Mouse (Mus musculus) CH12.LX (cell line): ENCODE measurements around the gene Rdh16. TPM values are rescaled to one million over a fixed set of nuclear protein-coding genes. Genes with fewer than 3 reads are reported as not detected.

Experiments used
- DNase-seq: peaks from one replicate; pipeline ENCODE4 v3.0.0-alpha.2; 2013; ENCODE audit errors: extremely low read depth
- H3K27ac ChIP-seq: 2 replicates; pipeline ENCODE4 v1.5.1; 2012; ENCODE audit warnings: low read depth, mild to moderate bottlenecking, control low read depth, moderate library complexity; ENCODE audit not compliant: insufficient read depth
- H3K27me3 ChIP-seq: replicated peaks from 2 replicates; pipeline ENCODE3; 2012; ENCODE audit warnings: inconsistent platforms
- H3K36me3 ChIP-seq, 2 experiments: replicated peaks in 1 of 2; 2 replicates each; pipeline versions ENCODE3 to v1.6.1; 2012; ENCODE audit warnings: inconsistent platforms in 1 of 2, low read length in 1 of 2, mild to moderate bottlenecking in 1 of 2, mixed read lengths in 1 of 2, moderate library complexity in 1 of 2; ENCODE audit not compliant: control insufficient read depth in 1 of 2, insufficient read depth in 1 of 2
- H3K4me1 ChIP-seq, 2 experiments: 2 replicates each; pipeline ENCODE4 v1.6.1; 2012; ENCODE audit warnings: inconsistent platforms in 1 of 2, moderate library complexity in 1 of 2; ENCODE audit not compliant: insufficient read depth in 2 of 2, control insufficient read depth in 1 of 2
- H3K4me2 ChIP-seq: 2 replicates; pipeline ENCODE4 v1.6.1; 2012; ENCODE audit warnings: low read depth, mild to moderate bottlenecking, control low read depth; ENCODE audit not compliant: poor library complexity, insufficient read depth, severe bottlenecking
- H3K4me3 ChIP-seq, 3 experiments: fragments of 150-350 bp in 1 of 3; sonication (generic) in 1 of 3; replicated peaks in 1 of 3; 2 replicates each; pipeline versions ENCODE3 to v1.5.1; 2011 to 2012; ENCODE audit warnings: low read depth in 2 of 3, low read length in 2 of 3, mild to moderate bottlenecking in 2 of 3, moderate library complexity in 2 of 3, control low read depth in 1 of 3, improper control_type of control experiment in 1 of 3, inconsistent platforms in 1 of 3, mixed read lengths in 1 of 3; ENCODE audit not compliant: poor library complexity in 1 of 3
- H3K79me2 ChIP-seq: replicated peaks from 2 replicates; pipeline ENCODE4 v1.6.1; 2012; ENCODE audit warnings: mild to moderate bottlenecking, moderate library complexity; ENCODE audit not compliant: control insufficient read depth, poor library complexity, insufficient read depth, severe bottlenecking; ENCODE audit errors: extremely low read depth
- H3K9ac ChIP-seq: 2 replicates; pipeline ENCODE4 v1.6.1; 2012; ENCODE audit warnings: low read depth, mild to moderate bottlenecking, control low read depth, moderate library complexity; ENCODE audit not compliant: insufficient read depth
- H3K9me3 ChIP-seq: replicated peaks from 2 replicates; pipeline ENCODE3; 2012; ENCODE audit warnings: low read length, inconsistent platforms, mixed read lengths
- BHLHE40 ChIP-seq: IDR thresholded peaks from 2 replicates; pipeline ENCODE4 v1.6.1; 2011; ENCODE audit warnings: mild to moderate bottlenecking, low read depth, low read length, improper control_type of control experiment
- CTCF ChIP-seq, 2 experiments: IDR thresholded peaks in 1 of 2; conservative IDR thresholded peaks in 1 of 2; 2 replicates each; pipeline ENCODE4 v1.5.1; 2011 to 2012; ENCODE audit warnings: low read depth in 2 of 2, low read length in 2 of 2, improper control_type of control experiment in 1 of 2, inconsistent platforms in 1 of 2, mild to moderate bottlenecking in 1 of 2, moderate library complexity in 1 of 2
- GABPA ChIP-seq: IDR thresholded peaks from 2 replicates; pipeline ENCODE4 v1.6.1; 2012; ENCODE audit warnings: low read depth, low read length, improper control_type of control experiment, inconsistent platforms; ENCODE audit not compliant: insufficient replicate concordance
- HCFC1 ChIP-seq: IDR thresholded peaks from 2 replicates; pipeline ENCODE4 v1.6.1; 2012; ENCODE audit warnings: low read depth, mild to moderate bottlenecking, inconsistent platforms, low read length, improper control_type of control experiment
- JUND ChIP-seq: conservative IDR thresholded peaks from 2 replicates; pipeline ENCODE4 v1.6.1; 2011; ENCODE audit warnings: low read depth, low read length, improper control_type of control experiment
- MAX ChIP-seq: IDR thresholded peaks from 2 replicates; pipeline ENCODE4 v1.6.1; 2011; ENCODE audit warnings: low read length, improper control_type of control experiment
- MEF2A ChIP-seq: IDR thresholded peaks from 2 replicates; pipeline ENCODE4 v1.6.1; 2014; ENCODE audit warnings: low read depth, mild to moderate bottlenecking, inconsistent platforms, low read length, improper control_type of control experiment, borderline replicate concordance
- MYC ChIP-seq: IDR thresholded peaks from 2 replicates; pipeline ENCODE4 v1.6.1; 2011; ENCODE audit warnings: low read depth, mild to moderate bottlenecking, improper control_type of control experiment, low read length
- NRF1 ChIP-seq: IDR thresholded peaks from 2 replicates; pipeline ENCODE4 v1.6.1; 2014; ENCODE audit warnings: low read depth, mild to moderate bottlenecking, inconsistent platforms, low read length, improper control_type of control experiment, moderate library complexity
- PAX5 ChIP-seq: IDR thresholded peaks from 2 replicates; pipeline ENCODE4 v1.6.1; 2012; ENCODE audit warnings: low read length, inconsistent platforms, mixed read lengths
- RAD21 ChIP-seq: IDR thresholded peaks from 2 replicates; pipeline ENCODE4 v1.6.1; 2011; ENCODE audit warnings: low read depth, mild to moderate bottlenecking, low read length, improper control_type of control experiment, moderate library complexity
- SMC3 ChIP-seq: IDR thresholded peaks from 2 replicates; pipeline ENCODE4 v1.6.1; 2011; ENCODE audit warnings: low read depth, low read length, improper control_type of control experiment
- TBP ChIP-seq: conservative IDR thresholded peaks from 2 replicates; pipeline ENCODE4 v1.6.1; 2011; ENCODE audit warnings: low read depth, low read length, improper control_type of control experiment
- UBTF ChIP-seq: IDR thresholded peaks from 2 replicates; pipeline ENCODE4 v1.6.1; 2012; ENCODE audit warnings: low read depth, mild to moderate bottlenecking, inconsistent platforms, low read length, improper control_type of control experiment, moderate library complexity
- ZMIZ1 ChIP-seq: IDR thresholded peaks from 2 replicates; pipeline ENCODE4 v1.6.1; 2012; ENCODE audit warnings: low read depth, mild to moderate bottlenecking, inconsistent platforms, low read length, improper control_type of control experiment
- dilution Hi-C: fragments of 300-500 bp; cut with MboI; formaldehyde crosslinking; loops from 2 replicates; pipeline ENCODE4 v1.14.3; 2020; ENCODE audit warnings: low sequenced_read_pairs; ENCODE audit not compliant: extremely low pct_unique_long_range_greater_than_20kb, extremely low pct_ligation_motif_present
- in situ Hi-C: fragments of 300-500 bp; cut with MboI; formaldehyde crosslinking; loops from 3 replicates; pipeline ENCODE4 v1.14.3; 2019; ENCODE audit warnings: low sequenced_read_pairs, low pct_ligation_motif_present, low pct_unique_long_range_greater_than_20kb, mixed read lengths
- polyA plus RNA-seq: library from polyadenylated mRNA; unstranded; fragments of >175 nt; gene quantifications from 2 replicates; pipeline ENCODE4 v1.2.1, GENCODE M21; 2012; ENCODE audit warnings: low read depth; ENCODE audit not compliant: insufficient read length
- total RNA-seq, 2 experiments: library from RNA; depleted of rRNA; stranded (reverse); fragments of 300-350 nt in 1 of 2; fragments of >200 nt in 1 of 2; gene quantifications; 2 replicates each; pipeline ENCODE4 v1.2.3; 2012 to 2014

The Rdh16 gene
- total and polyA plus RNA-seq, 3 experiments = not detected

DNA sequence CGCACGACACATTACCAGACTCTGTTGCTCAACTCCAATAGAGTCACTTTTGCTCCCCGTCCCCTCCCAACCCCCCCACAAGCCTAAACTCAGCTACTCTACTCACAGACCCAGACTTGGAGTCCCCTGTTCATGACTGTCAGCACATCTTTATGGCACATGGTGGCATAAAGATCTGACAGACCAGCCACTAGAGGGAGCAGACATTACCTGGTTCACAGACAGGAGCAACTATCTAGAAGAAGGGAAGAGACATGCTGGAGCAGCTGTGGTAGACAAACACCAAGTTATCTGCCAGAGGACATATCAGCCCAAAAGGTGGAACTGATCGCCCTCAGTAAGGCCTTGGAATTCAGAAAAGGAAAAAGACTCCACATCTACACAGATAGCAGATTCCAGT is 71.5 kb downstream of the Rdh16 start:
- Histone ChIP-seq H3K79me2 (no peaks in the 10 kb centered on the region), H3K4me2 (no peak overlapping the region), H3K9ac (no peak overlapping the region), H3K9me3 (peaks cover 4% of the 10 kb centered on the region), H3K27ac (no peak overlapping the region), H3K36me3 (no peaks in the 10 kb centered on the region), H3K4me3 (no peak overlapping the region), H3K27me3 (peaks cover 15% of the 10 kb centered on the region), H3K4me1 (no peaks in the 10 kb centered on the region)
- in situ Hi-C loops = no loop called here
- dilution Hi-C loops = no loop called here
- DNase-seq = peak; percentile 39
- TF ChIP-seq GABPA = no peak
- peak; percentile 61 for TF ChIP-seq SMC3
- TF ChIP-seq MAX = peak; percentile 26; the same call in 1 of the 2 replicates
- peak; percentile 66; the same call in 1 of the 2 replicates for TF ChIP-seq MYC
- peak; percentile 30 to 74; a peak in 3 of 4 replicates for TF ChIP-seq CTCF (conservative IDR thresholded peaks at IDR 0.05 in 1 of 2, IDR thresholded peaks at IDR 0.05 in 1 of 2; ENCODE audit: low read depth in 2 of 2, low read length in 2 of 2)
- TF ChIP-seq TBP = no peak
- no peak for TF ChIP-seq PAX5
- TF ChIP-seq RAD21 = peak; percentile 37

DNA sequence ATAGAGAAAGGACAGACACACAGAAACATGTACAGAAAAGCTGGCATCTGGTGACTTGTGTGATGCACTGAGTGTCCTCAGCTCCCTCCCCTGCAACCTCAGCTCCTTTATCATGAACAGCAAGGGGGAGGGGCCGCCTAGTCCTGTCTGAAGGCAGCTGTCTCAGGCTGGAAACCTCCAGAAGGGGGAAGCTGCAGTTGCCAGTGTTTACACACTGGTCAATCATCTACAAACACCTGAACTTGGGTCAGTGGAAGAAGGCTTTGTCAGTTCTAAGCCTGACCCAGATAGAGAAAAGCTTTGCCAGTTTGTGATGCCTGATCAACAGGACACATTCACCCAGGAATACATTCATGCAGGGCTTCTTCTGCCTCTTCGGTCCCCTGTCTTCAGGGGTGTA is 76.7 kb downstream of the Rdh16 start:
- Histone ChIP-seq H3K36me3 (no peaks in the 10 kb centered on the region), H3K27me3 (peaks cover 6% of the 10 kb centered on the region), H3K9ac (no peak overlapping the region), H3K4me3 (no peak overlapping the region), H3K9me3 (no peaks in the 10 kb centered on the region), H3K27ac (no peak overlapping the region), H3K4me1 (peaks cover 0 to 12% of the 10 kb centered on the region in 2 experiments; a peak in 1 of 4 replicates), H3K4me2 (no peak overlapping the region), H3K79me2 (no peaks in the 10 kb centered on the region)
- TF ChIP-seq JUND (no peak), BHLHE40 (no peak), TBP (no peak)
- no peak for DNase-seq
- dilution Hi-C loops (no loop called here), in situ Hi-C loops (no loop called here)

DNA sequence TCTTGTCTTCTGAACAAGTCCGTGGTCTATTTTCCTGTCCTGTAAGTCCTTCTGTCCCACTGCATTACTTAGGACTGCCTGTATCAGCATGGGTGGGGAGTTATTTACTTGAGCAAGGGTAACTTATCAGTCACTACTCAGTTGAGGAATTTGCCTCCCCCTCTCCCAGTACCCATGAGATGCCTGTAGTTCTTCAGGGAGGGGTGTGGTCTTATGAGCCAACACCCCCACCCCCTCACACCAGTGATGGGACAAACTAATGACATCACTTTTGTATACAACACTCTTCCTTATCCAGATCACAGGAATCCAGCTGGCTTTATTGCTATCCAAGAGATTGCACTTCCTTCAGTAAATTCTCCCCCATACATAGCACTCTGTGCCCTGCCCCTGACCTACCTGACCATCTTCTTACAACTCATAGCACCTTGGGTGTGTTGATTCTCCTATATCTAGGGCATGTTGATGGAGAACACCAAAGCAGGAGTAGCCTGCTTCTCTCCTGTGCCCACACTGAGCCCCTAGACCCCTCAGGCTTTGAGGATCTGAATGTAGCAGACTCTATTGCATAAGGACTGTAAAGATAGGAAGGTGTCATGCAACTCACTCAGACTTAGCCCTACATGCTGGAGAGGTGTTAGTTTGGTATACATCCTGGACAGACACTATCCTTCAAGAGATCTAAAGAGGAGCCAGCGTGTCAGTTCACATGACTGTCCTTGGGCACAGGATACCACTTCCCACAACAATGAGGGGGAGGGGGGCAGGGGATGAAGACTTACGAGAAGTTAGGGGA is 77.5 kb downstream of the Rdh16 start:
- Histone ChIP-seq H3K4me3 (no peak overlapping the region), H3K27me3 (peaks cover 12% of the 10 kb centered on the region), H3K4me1 (peaks cover 0 to 12% of the 10 kb centered on the region in 2 experiments; a peak in 1 of 4 replicates), H3K9ac (no peak overlapping the region), H3K36me3 (no peaks in the 10 kb centered on the region), H3K27ac (no peak overlapping the region), H3K9me3 (no peaks in the 10 kb centered on the region), H3K4me2 (no peak overlapping the region), H3K79me2 (no peaks in the 10 kb centered on the region)
- no peak for DNase-seq
- in situ Hi-C loops = no loop called here
- TF ChIP-seq UBTF (no peak), ZMIZ1 (no peak), HCFC1 (no peak), MEF2A (no peak), NRF1 (no peak)
- dilution Hi-C loops = no loop called here
